Mouse (Mus musculus): ENCODE measurements around the gene Olfr1513. TPM values are rescaled to one million over a fixed set of nuclear protein-coding genes. Genes with fewer than 3 reads are reported as not detected.

The Olfr1513 gene
- total and polyA plus RNA-seq, 2 experiments: not detected

GRCm38 (mm10) chr14:52338751-52339511, 17.3 kb downstream of the Olfr1513 start:
- no peaks in the 10 kb centered on the region for H3K36me3 ChIP-seq (ENCODE audit: control insufficient read depth, insufficient read depth, low read length)
- peak; percentile 69 for TF ChIP-seq CTCF (IDR thresholded peaks at IDR 0.05; ENCODE audit: low read depth, low read length)
- TF ChIP-seq POLR2A (IDR thresholded peaks at IDR 0.05; ENCODE audit: extremely low read depth, insufficient read depth, low read length): no peak
- no peaks in the 10 kb centered on the region for H3K4me1 ChIP-seq (ENCODE audit: control insufficient read depth, insufficient read depth, low read length)
- H3K27me3 ChIP-seq (ENCODE audit: control insufficient read depth, insufficient read depth, low read length): no peaks in the 10 kb centered on the region
- no peak overlapping the region for H3K4me3 ChIP-seq (ENCODE audit: insufficient read depth, low read depth, low read length)
- no peak overlapping the region for H3K27ac ChIP-seq (replicated peaks; ENCODE audit: insufficient read depth, low read depth, low read length)
- no peaks in the 10 kb centered on the region for H3K79me2 ChIP-seq (ENCODE audit: control insufficient read depth, insufficient read depth, low read length)
- H3K9ac ChIP-seq (ENCODE audit: low read depth, low read length): no peak overlapping the region
- 25% methylated on average over 21 of the region's 21 CpGs for WGBS
- peak; percentile 62 for DNase-seq (ENCODE audit: extremely low read depth, low read depth, low spot score)

- Histone ChIP-seq H3K27me3 (ENCODE audit: control insufficient read depth, insufficient read depth, low read length) (peaks cover 7% of the 10 kb centered on the region; the same call in 1 of the 2 replicates), H3K27ac (replicated peaks; ENCODE audit: insufficient read depth, low read depth, low read length) (no peak overlapping the region), H3K79me2 (ENCODE audit: control insufficient read depth, insufficient read depth, low read length) (no peaks in the 10 kb centered on the region), H3K4me3 (ENCODE audit: insufficient read depth, low read depth, low read length) (no peak overlapping the region), H3K4me1 (ENCODE audit: control insufficient read depth, insufficient read depth, low read length) (peaks cover 2% of the 10 kb centered on the region; the same call in 1 of the 2 replicates), H3K36me3 (ENCODE audit: control insufficient read depth, insufficient read depth, low read length) (no peaks in the 10 kb centered on the region), H3K9ac (ENCODE audit: low read depth, low read length) (no peak overlapping the region)
- 76% methylated on average over 3 of the region's 3 CpGs for WGBS
- TF ChIP-seq CTCF (IDR thresholded peaks at IDR 0.05; ENCODE audit: low read depth, low read length) (no peak), POLR2A (IDR thresholded peaks at IDR 0.05; ENCODE audit: extremely low read depth, insufficient read depth, low read length) (no peak)
- no peak for DNase-seq (ENCODE audit: extremely low read depth, low read depth, low spot score)
These were observed 24.0 kb downstream of the Olfr1513 start for GRCm38 (mm10) chr14:52332171-52332570.

DNA sequence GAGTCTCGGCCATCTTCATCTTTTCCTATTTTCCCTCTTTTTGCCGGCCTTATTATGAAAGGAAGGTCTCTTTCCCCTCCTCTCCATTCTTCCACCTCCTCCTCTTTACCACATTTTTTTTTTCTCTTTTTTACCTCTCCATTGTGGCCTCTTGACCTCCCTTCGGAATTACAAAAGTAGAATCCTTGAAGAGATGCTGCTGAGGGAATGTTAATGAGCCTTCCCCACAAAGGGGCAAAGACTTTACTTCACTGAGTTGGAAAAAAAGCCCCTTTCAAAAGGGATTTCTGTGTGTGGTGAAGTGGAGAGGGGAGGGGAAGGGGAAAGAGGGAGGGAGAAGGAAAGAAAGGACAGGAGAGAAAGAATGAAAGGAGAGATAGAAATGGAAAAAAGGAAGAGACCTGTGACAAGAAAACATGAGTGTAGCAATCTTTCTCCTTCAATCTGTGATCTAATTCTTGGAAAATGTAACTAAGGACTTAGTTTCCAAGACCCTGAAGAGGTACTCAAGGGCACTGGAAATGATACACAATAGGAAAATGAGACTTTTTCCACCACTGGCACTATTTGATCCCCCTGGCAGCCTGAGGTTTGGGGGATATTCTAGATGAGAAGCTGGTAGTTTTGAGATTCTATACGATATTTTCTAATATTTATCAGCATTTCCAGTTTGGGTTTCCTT, 25.0 kb downstream of the Olfr1513 start:
- Histone ChIP-seq H3K79me2 (ENCODE audit: control insufficient read depth, insufficient read depth, low read length) (no peaks in the 10 kb centered on the region), H3K27me3 (ENCODE audit: control insufficient read depth, insufficient read depth, low read length) (peaks cover 7% of the 10 kb centered on the region; the same call in 1 of the 2 replicates), H3K9ac (ENCODE audit: low read depth, low read length) (no peak overlapping the region), H3K27ac (replicated peaks; ENCODE audit: insufficient read depth, low read depth, low read length) (no peak overlapping the region), H3K4me1 (ENCODE audit: control insufficient read depth, insufficient read depth, low read length) (peaks cover 2% of the 10 kb centered on the region; the same call in 1 of the 2 replicates), H3K4me3 (ENCODE audit: insufficient read depth, low read depth, low read length) (no peak overlapping the region), H3K36me3 (ENCODE audit: control insufficient read depth, insufficient read depth, low read length) (no peaks in the 10 kb centered on the region)
- WGBS: 44% methylated on average over 4 of the region's 4 CpGs
- no peak for TF ChIP-seq CTCF (IDR thresholded peaks at IDR 0.05; ENCODE audit: low read depth, low read length)
- TF ChIP-seq POLR2A (IDR thresholded peaks at IDR 0.05; ENCODE audit: extremely low read depth, insufficient read depth, low read length): no peak
- DNase-seq (ENCODE audit: extremely low read depth, low read depth, low spot score): no peak

- no peaks in the 10 kb centered on the region for H3K36me3 ChIP-seq (ENCODE audit: control insufficient read depth, insufficient read depth, low read length)
- no peak within 1 kb of the TSS for H3K9ac ChIP-seq (ENCODE audit: low read depth, low read length)
- H3K27me3 ChIP-seq (ENCODE audit: control insufficient read depth, insufficient read depth, low read length): peaks cover 12% of the 10 kb centered on the region; the same call in 1 of the 2 replicates
- H3K79me2 ChIP-seq (ENCODE audit: control insufficient read depth, insufficient read depth, low read length): no peaks in the 10 kb centered on the region
- TF ChIP-seq POLR2A (IDR thresholded peaks at IDR 0.05; ENCODE audit: extremely low read depth, insufficient read depth, low read length) (no peak), CTCF (IDR thresholded peaks at IDR 0.05; ENCODE audit: low read depth, low read length) (no peak)
- no peak for DNase-seq (ENCODE audit: extremely low read depth, low read depth, low spot score)
- H3K4me1 ChIP-seq (ENCODE audit: control insufficient read depth, insufficient read depth, low read length): peaks cover 2% of the 10 kb centered on the region; the same call in 1 of the 2 replicates
- no peak within 1 kb of the TSS for H3K27ac ChIP-seq (replicated peaks; ENCODE audit: insufficient read depth, low read depth, low read length)
- WGBS: 4% methylated on average over 26 of the region's 26 CpGs
- H3K4me3 ChIP-seq (ENCODE audit: insufficient read depth, low read depth, low read length): no peak within 1 kb of the TSS
These were observed 28.0 kb downstream of the Olfr1513 start, which contains the start of gene Sall2 for GRCm38 (mm10) chr14:52327910-52328812. Sall2 (minus strand) TSS chr14:52328762.

DNA sequence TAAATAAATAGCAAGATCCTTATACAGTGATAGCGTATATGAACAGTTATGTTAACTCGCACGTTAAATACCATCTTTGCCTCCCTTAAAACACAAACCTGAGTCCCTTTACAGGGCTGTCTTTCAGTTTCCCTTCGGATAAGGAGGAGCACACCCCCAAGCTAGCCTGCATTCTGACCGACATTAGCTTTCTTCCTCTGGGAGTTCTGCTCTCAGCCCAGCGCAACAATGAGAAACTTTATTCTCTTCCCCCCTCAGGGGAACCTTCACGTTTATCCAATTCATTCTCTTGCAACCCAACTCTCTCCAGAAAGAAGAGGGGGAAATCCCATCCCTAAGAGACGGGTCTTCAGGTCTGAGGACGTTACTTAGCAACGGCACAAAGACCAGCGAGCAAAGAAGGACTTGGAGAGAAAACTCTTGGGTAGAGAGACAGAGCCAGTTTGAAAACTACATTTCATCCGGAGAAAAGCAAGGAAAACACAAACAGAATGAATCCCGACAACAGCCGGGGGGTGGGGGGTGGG, 28.8 kb downstream of the Olfr1513 start:
- 10% methylated on average over 14 of the region's 14 CpGs for WGBS
- TF ChIP-seq POLR2A (IDR thresholded peaks at IDR 0.05; ENCODE audit: extremely low read depth, insufficient read depth, low read length) (no peak), CTCF (IDR thresholded peaks at IDR 0.05; ENCODE audit: low read depth, low read length) (no peak)
- H3K27ac ChIP-seq (replicated peaks; ENCODE audit: insufficient read depth, low read depth, low read length): no peak overlapping the region
- H3K79me2 ChIP-seq (ENCODE audit: control insufficient read depth, insufficient read depth, low read length): no peaks in the 10 kb centered on the region
- no peak for DNase-seq (ENCODE audit: extremely low read depth, low read depth, low spot score)
- no peak overlapping the region for H3K4me3 ChIP-seq (ENCODE audit: insufficient read depth, low read depth, low read length)
- no peaks in the 10 kb centered on the region for H3K36me3 ChIP-seq (ENCODE audit: control insufficient read depth, insufficient read depth, low read length)
- peaks cover 12% of the 10 kb centered on the region; the same call in 1 of the 2 replicates for H3K27me3 ChIP-seq (ENCODE audit: control insufficient read depth, insufficient read depth, low read length)
- H3K9ac ChIP-seq (ENCODE audit: low read depth, low read length): no peak overlapping the region
- H3K4me1 ChIP-seq (ENCODE audit: control insufficient read depth, insufficient read depth, low read length): peaks cover 2% of the 10 kb centered on the region; the same call in 1 of the 2 replicates

Data from liver, adult 2 months (tissue).